Mouse (Mus musculus) cerebellum, adult 18-20 months (tissue): ENCODE results near the gene Cyp39a1.

Experiments
- DNase-seq, 2 experiments: peaks; one replicate each; pipeline ENCODE4 v3.0.0; 2021

The Cyp39a1 gene

DNA sequence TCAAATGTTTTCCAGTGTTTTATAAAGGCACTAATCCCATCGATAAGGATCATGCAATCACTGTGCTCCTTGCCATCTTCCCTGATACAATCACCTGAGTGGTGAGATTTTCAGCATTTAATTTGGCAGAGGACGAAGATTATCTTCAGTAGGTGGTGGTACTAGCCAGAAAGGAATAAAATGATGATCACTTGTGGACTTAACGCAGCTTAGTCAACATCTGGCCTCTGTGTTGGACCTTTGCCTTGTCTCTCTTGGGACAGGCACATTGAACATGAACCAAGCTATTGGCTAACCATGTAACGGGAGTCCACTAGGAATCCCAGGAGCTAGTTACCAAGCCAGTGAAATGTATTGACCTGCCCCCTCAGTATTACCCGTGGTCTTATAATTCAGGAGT, 17.4 kb downstream of the Cyp39a1 start:
- no peak for DNase-seq

DNA sequence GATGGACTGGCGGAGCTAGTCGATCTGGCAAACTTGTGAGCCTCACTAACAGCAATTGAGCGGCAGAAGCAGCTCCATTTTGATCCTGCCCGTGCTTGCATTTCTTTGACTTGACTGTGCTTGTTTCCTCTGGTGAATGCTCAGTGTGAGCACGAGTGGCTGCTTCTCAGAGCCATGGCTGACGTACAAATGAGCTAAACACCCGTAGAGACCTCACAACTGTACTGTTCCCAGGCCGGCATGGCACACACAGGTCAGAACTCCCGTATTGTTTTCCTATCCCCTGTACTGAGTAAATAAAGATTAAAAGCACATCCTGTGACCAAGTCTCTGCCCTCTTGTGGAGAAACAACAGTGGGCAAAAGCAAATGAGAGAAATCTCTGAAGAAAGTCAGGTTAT, 22.4 kb downstream of the Cyp39a1 start:
- DNase-seq: no peak

- peak; percentile 77 to 82 for DNase-seq
Observed at GRCm38 (mm10) chr17:43698997-43699649, 31.9 kb downstream of the Cyp39a1 start.

DNA sequence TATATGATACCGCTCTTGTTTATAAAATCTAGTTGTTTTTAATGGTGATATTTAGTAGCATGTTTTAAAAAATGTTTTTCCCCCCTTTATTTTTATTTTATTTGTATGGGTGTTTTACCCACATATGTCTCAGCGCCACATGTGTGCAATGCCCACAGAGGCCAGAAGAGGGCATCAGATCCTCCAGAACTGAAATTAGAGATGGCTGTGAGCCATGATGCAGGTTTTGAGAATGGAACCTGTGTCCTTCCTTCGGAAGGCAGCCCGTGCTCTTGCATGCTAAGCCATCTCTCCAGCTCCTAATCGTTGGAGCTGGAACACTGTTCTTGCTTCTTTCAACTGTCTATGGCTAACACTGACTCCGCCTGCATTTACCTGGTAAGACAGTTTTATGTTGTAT, 33.8 kb downstream of the Cyp39a1 start:
- DNase-seq: peak; percentile 55 to 68

GRCm38 (mm10) chr17:43704216-43704930, 37.1 kb downstream of the Cyp39a1 start:
- peak; percentile 28 to 36 for DNase-seq

DNA sequence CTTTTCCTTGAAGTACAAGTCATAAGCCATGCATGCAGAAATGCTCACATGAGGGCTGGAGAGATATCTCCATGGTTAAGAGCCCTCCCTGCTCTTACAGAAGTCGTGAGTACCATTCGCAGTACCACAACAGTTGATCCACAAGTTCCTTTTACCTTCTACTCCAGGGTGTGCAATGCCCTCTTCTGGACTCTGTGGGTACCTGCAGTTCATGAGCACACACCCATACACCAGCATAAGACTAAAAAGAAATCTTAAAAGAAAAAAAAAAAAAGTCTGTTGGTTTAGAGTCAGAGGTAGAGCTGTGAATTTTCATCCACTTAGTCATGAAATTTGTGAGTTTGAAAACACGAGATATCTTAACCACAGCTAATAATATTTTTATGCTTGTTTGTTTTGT, 39.5 kb downstream of the Cyp39a1 start:
- DNase-seq: no peak

DNA sequence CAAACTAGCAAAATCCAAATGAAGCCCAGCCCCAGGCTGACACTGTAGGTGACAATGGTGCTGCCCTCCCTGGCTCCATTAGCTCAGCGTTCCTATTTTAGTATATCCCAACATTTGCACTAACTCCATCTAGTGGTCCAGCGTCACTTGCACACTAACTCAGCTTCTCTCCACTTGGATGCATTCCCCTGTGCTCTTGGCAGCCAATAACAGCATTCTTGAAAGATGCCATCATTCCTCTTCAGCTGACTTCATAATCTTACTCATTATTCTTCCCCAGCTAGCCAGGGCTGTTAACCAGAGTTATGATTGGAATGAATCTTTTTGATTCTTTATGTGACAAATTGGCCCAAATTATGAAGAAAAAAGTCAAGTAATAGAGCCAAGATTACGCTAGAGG, 40.0 kb downstream of the Cyp39a1 start:
- no peak for DNase-seq

DNA sequence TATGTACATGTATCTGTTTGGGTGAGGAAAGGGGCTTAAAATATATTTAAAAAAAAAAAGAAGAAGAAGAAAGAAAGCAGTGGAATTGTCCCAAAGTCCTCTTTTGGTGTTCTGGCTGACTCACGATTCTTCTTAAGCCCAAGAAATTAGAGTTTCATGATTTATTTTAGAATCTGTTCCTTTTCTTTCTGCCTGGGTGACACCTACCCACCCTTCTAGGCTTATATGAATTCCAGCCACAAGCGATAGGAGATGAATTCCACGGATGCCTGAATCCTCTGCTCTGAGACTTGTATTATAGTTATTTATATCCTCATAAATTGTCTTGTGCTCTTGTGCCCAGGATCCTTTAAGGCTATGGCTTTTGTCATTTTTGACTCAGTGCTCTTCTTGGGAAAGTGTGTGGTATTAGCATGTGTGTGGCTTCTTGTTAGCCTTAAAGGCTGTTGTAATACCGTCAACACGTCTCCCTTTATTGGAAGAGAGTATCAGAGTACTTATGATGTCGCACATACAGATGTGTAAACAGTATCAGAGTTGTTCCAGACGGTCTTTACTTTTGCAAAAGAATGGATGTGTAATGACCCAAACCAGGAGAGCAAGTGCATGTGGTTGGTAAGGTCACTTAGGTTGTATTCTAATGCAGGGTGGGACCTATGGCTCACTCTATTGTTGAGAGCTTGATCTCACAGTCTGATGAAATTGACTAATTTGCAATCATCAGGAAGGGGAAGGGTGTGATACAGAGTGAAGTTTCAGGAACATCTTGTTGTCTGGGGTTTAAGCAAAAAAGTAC, 44.5 kb downstream of the Cyp39a1 start:
- no peak for DNase-seq

DNA sequence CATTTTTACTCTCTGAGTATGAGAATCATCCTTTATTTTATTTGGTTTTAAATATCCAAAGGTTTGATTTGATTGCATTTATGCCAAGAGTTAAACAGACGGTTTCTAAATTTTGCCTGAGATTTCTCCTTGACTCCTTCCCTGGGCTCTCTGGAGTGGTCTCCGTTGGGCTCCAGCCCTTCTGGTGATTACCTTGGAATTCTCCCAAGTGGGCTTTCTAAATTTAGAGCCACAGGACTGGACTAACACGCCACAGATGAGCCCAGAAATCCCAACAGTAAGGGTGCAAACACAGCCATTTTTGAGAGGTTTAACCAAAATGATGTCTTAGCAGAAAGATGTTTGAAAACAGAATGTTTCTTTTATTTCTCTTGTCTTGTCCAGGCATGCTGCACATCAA, 47.0 kb downstream of the Cyp39a1 start:
- DNase-seq: no peak

- DNase-seq: no peak
Observed at GRCm38 (mm10) chr17:43716601-43717000, 49.4 kb downstream of the Cyp39a1 start.

- DNase-seq: no peak
Observed at GRCm38 (mm10) chr17:43719401-43719800, 52.2 kb downstream of the Cyp39a1 start.

DNA sequence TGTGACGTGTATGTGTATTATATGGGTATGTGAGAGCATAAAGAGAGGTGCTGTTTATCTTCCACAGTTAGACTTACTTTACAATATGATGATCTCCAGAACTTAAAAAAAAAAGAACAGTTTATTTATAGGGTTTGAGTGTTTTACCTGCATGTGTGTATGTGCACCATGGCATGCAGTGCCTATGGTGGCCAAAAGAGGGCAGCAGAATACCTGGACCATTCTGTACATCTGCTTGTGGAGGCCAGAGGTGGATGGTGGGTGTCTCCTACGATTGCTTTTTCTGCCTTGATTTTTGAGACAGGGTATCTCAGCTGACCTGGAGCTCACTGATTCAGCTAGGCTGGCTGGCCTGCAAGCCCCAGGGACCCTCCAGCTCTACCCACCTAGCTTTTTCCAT, 57.3 kb downstream of the Cyp39a1 start:
- DNase-seq: no peak

DNA sequence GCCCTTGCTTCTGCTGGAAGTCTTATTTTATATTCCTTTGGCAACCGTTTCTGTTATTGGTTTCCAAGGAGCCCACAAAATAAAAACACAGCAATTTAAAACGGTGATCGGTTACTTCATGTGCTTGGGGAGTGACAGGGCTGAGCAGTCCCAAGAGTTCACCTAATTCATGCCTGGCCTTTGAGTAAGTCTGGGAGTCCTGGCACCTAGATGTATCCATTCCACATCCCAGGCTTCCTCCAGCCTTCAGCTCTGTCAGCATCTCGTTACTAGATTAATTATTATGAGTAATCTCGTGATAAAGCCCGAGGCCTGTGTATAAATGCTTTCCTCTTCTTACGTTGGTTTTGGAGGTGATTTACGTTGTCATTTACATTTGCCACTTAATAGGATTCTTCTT, 64.1 kb downstream of the Cyp39a1 start:
- no peak for DNase-seq

- no peak for DNase-seq
Observed at GRCm38 (mm10) chr17:43731976-43732375, 64.8 kb downstream of the Cyp39a1 start.

- DNase-seq: no peak
Observed at GRCm38 (mm10) chr17:43734252-43734651, 67.0 kb downstream of the Cyp39a1 start.

- DNase-seq: no peak
Observed at GRCm38 (mm10) chr17:43743933-43744332, 76.7 kb downstream of the Cyp39a1 start.

GRCm38 (mm10) chr17:43744425-43744824, 77.2 kb downstream of the Cyp39a1 start:
- DNase-seq: no peak

- DNase-seq: no peak
Observed at GRCm38 (mm10) chr17:43751146-43751545, 83.9 kb downstream of the Cyp39a1 start.

DNA sequence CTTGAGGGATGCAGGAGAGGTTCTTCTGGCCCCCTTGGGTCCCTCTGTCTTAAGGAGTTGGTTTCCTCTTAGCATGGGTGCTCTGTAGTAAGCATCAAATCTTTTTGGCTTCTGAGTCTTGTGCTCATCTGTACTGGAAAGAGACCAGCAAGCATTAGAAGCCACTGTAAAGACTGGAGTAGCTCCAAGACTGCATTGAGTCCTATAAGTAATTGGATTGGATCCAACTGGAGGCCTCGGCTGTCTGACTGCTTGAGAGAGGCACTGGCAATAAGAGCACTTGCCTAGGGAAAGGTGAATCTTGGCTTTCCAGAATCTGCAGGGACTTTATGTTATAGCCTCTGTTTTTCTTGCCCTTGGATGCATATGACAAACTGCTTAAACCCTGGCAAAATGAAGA, 85.6 kb downstream of the Cyp39a1 start:
- no peak for DNase-seq

- DNase-seq: no peak
Observed at GRCm38 (mm10) chr17:43754687-43755086, 87.5 kb downstream of the Cyp39a1 start.

GRCm38 (mm10) chr17:43758607-43759259, 91.5 kb downstream of the Cyp39a1 start:
- DNase-seq: no peak

- no peak for DNase-seq
Observed at GRCm38 (mm10) chr17:43784531-43784930, 117.3 kb downstream of the Cyp39a1 start.

DNA sequence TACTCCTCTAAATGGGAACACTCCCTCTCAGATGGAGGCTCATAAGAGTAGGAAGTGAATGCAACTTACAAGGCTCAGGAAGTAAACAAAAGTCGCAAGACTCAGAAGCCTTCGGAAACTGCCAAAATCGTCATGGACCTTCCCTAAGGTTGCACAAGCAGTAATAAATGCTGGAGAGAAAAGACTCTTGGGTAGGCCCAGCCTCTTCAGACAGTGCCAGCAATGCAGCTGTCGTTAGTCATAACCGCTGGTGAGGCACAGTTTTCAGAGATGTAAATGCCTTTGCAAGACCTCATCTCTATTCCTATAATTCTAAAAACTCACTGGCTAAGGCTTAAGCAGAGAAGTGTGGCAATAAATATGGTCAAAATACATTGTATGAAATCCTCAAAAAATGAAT, 121.0 kb downstream of the Cyp39a1 start:
- DNase-seq: no peak
